ENCODE assay signal across 10 mouse cellular contexts in the genomic region with DNA sequence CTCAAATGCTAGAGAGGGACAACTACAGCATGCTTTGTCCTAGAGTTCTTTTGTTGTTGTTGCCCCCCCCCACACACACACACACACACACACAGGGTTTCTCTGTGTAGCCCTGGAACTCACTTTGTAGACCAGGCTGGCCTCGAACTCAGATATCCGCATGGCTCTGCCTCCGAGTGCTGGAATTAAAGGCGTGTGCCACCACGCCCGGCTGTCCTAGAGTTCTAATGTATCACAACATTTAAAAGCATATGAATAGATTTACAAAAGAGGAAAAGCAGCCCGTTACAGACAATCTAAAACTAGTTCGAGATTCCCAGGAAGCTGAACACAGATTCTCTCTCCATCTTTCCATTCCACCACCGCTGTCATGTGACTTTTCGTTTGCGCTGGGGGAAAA. TPM values are rescaled to one million over a fixed set of nuclear protein-coding genes. Genes with fewer than 3 reads are reported as not detected.
A peak's percentile ranks its signal among the peaks of the same experiment; 100 is the strongest.
DNase-seq lines count a peak whose midpoint lies in the region; ATAC-seq and TF ChIP-seq lines count a peak whose summit lies in the region.
"Had no signal": no experiment of that assay in that cellular context is flagged by ENCODE, and none has a peak within 500 bp of the region (broad histone marks: within the 10 kb centered on the region; RNA-seq: fewer than 3 reads in every experiment).

No protein-coding gene starts in this region.

- no peak for TF ChIP-seq CTCF in embryonic fibroblast, embryonic 13.5 days (IDR thresholded peaks at IDR 0.05; ENCODE audit: borderline replicate concordance, insufficient read depth, low read length)

- WGBS in limb, embryonic 11.5 days = 29% methylated on average over 11 of the region's 11 CpGs

- no peak overlapping the region for H3K9ac ChIP-seq in limb, embryonic 11.5 days (ENCODE audit: low read length)

- intact Hi-C loops in left cerebral cortex, postnatal 10 days (cut with DNase I) = loop anchor here (10.0 kb wide), 1 partner anchor 1215 kb away; no protein-coding TSS in a partner anchor
- intact Hi-C loops in left cerebral cortex, postnatal 36 days (cut with DNase I) = no loop called here

- DNase-seq in left cerebral cortex, postnatal 10 days (ENCODE audit: extremely low spot score in 1 of 2, low spot score in 2 of 2) = peak; percentile 13 to 33
- DNase-seq in left cerebral cortex, postnatal 36 days (ENCODE audit: low spot score in 2 of 2) = no peak
- peak; percentile 25 for DNase-seq in limb, embryonic 11.5 days (ENCODE audit: low spot score)
- DNase-seq in right cerebral cortex, adult 2 months (ENCODE audit: low spot score in 2 of 2) = peak; percentile 17 to 36
- DNase-seq in urinary bladder, postnatal 36 days (ENCODE audit: low spot score in 2 of 2) = no peak
- DNase-seq in MN1 (ENCODE audit: low spot score) = no peak
- no peak for DNase-seq in testis, postnatal 10 days (ENCODE audit: low spot score)
- DNase-seq: kidney, adult 2 months had no signal

- H3K4me1 ChIP-seq in embryonic fibroblast, embryonic 13.5 days (ENCODE audit: control insufficient read depth, insufficient read depth, low read length) = no peaks in the 10 kb centered on the region
- H3K4me1 ChIP-seq in limb, embryonic 11.5 days (ENCODE audit: control insufficient read depth, insufficient read depth, low read length) = no peaks in the 10 kb centered on the region

- H3K27me3 ChIP-seq in limb, embryonic 11.5 days (ENCODE audit: control insufficient read depth, insufficient read depth, low read length) = no peaks in the 10 kb centered on the region

- no peak for TF ChIP-seq POLR2A in embryonic fibroblast, embryonic 13.5 days (IDR thresholded peaks at IDR 0.05; ENCODE audit: low read depth, low read length)

- H3K4me3 ChIP-seq in embryonic fibroblast, embryonic 13.5 days (ENCODE audit: insufficient read depth, low read length) = peak overlapping the region; percentile 73
- peak overlapping the region; percentile 14 for H3K4me3 ChIP-seq in limb, embryonic 11.5 days (ENCODE audit: low read depth, low read length)

- no peak for ATAC-seq in limb, embryonic 11.5 days (ENCODE audit: insufficient number of reproducible peaks, low FRiP score, low TSS enrichment, low read depth)

- H3K4me2 ChIP-seq in limb, embryonic 11.5 days (ENCODE audit: low read depth, severe bottlenecking) = peak overlapping the region; percentile 33; the same call in 1 of the 2 replicates

- H3K27ac ChIP-seq in embryonic fibroblast, embryonic 13.5 days (ENCODE audit: insufficient read depth, low read length) = no peak overlapping the region
- H3K27ac ChIP-seq in limb, embryonic 11.5 days (replicated peaks; ENCODE audit: low read depth, low read length) = no peak overlapping the region

- H3K9me3 ChIP-seq in limb, embryonic 11.5 days (ENCODE audit: control insufficient read depth, low read length) = no peaks in the 10 kb centered on the region

- H3K36me3 ChIP-seq in limb, embryonic 11.5 days (ENCODE audit: control insufficient read depth, insufficient read depth, low read length) = no peaks in the 10 kb centered on the region

RNA-seq across cellular contexts. Expression of gene Vmn1r223, which starts 22.7 kb away (rescaled TPM):
- total RNA-seq in left cerebral cortex, postnatal 10 days (2021) = not detected
- not detected for total RNA-seq in left cerebral cortex, postnatal 36 days (2021)
- not detected in 2 replicates for polyA plus RNA-seq in embryonic fibroblast, embryonic 13.5 days (2011; ENCODE audit: insufficient read length, low read depth, missing spikeins)
- 0.04 TPM in 1 of 2 replicates, not detected in the other for polyA plus RNA-seq in limb, embryonic 11.5 days (2014; fragmentation: Nextera tagmentation; extraction: Ambion mirVana)
- polyA plus RNA-seq: kidney, adult 2 months; spleen, adult 2 months had no signal

RNA-seq across cellular contexts. Expression of gene Vmn1r222, which starts 33.9 kb away (rescaled TPM):
- not detected for total RNA-seq in left cerebral cortex, postnatal 10 days (2021)
- not detected for total RNA-seq in left cerebral cortex, postnatal 36 days (2021)
- not detected in 2 replicates for polyA plus RNA-seq in embryonic fibroblast, embryonic 13.5 days (2011; ENCODE audit: insufficient read length, low read depth, missing spikeins)
- not detected in 2 replicates for polyA plus RNA-seq in limb, embryonic 11.5 days (2014; fragmentation: Nextera tagmentation; extraction: Ambion mirVana)
- polyA plus RNA-seq: kidney, adult 2 months; spleen, adult 2 months had no signal

RNA-seq across cellular contexts. Expression of gene Vmn1r221, which starts 55.8 kb away (rescaled TPM):
- not detected for total RNA-seq in left cerebral cortex, postnatal 10 days (2021)
- total RNA-seq in left cerebral cortex, postnatal 36 days (2021) = not detected
- polyA plus RNA-seq in embryonic fibroblast, embryonic 13.5 days (2011; ENCODE audit: insufficient read length, low read depth, missing spikeins) = not detected in 2 replicates
- polyA plus RNA-seq in limb, embryonic 11.5 days (2014; fragmentation: Nextera tagmentation; extraction: Ambion mirVana) = not detected in 2 replicates
- polyA plus RNA-seq: kidney, adult 2 months; spleen, adult 2 months had no signal

Comparison
In these comparisons a context has a peak if more than half of its experiments do, and no peak if none do; other contexts are left out.
1. DNase-seq: peak in left cerebral cortex, postnatal 10 days (2 of 2), limb, embryonic 11.5 days (single experiment) and right cerebral cortex, adult 2 months (2 of 2); none in left cerebral cortex, postnatal 36 days (0 of 2), urinary bladder, postnatal 36 days (0 of 2), MN1 (single experiment) and testis, postnatal 10 days (single experiment).